Mouse (Mus musculus) brown adipose tissue, adult 24 weeks (tissue): Measurements from ENCODE around the gene Wt1. TPM values are rescaled to one million over a fixed set of nuclear protein-coding genes. Genes with fewer than 3 reads are reported as not detected.

Source experiments
- H3K27ac ChIP-seq: fragments of 200-500 bp; replicated peaks from 2 replicates; pipeline ENCODE4 v1.5.1; 2012; ENCODE audit warnings: low read depth, mild to moderate bottlenecking, low read length
- H3K4me1 ChIP-seq: fragments of 200-500 bp; 2 replicates; pipeline ENCODE4 v1.6.1; 2012; ENCODE audit warnings: low read length, mixed read lengths; ENCODE audit not compliant: control insufficient read depth, insufficient read depth, insufficient read length
- H3K4me3 ChIP-seq: fragments of 200-500 bp; 2 replicates; pipeline ENCODE4 v1.5.1; 2012; ENCODE audit warnings: low read depth, mild to moderate bottlenecking, low read length, moderate library complexity; ENCODE audit not compliant: insufficient read depth
- polyA plus RNA-seq: library from polyadenylated mRNA; stranded (reverse); fragments of >200 nt; gene quantifications from 2 replicates; pipeline ENCODE4 v1.2.4, GENCODE M21; 2012; ENCODE audit not compliant: missing spikeins, insufficient read depth, insufficient read length

Wt1 gene
- polyA plus RNA-seq, 1 experiment = not detected

DNA sequence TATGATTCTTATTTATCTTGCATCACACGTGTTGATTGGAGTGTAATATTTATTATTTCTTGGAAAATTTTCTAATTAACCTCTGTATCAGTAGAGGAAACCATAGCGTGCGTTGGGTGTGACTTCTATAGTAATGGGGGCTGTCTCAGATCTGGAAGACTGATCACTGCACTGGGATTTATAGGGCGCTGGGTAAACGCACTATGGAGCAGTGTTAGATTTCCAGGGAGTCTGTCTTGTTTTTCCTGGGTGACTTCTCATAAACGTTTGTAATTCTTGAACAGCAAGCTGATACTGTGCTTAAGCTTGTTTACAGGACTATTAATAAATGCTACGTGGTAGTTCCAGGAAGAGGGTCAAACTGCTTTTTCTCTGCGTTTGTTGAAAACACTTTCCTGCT lies 8.7 kb upstream of the Wt1 start:
- no peak overlapping the region for H3K4me3 ChIP-seq
- H3K4me1 ChIP-seq = no peaks in the 10 kb centered on the region
- no peak overlapping the region for H3K27ac ChIP-seq

DNA sequence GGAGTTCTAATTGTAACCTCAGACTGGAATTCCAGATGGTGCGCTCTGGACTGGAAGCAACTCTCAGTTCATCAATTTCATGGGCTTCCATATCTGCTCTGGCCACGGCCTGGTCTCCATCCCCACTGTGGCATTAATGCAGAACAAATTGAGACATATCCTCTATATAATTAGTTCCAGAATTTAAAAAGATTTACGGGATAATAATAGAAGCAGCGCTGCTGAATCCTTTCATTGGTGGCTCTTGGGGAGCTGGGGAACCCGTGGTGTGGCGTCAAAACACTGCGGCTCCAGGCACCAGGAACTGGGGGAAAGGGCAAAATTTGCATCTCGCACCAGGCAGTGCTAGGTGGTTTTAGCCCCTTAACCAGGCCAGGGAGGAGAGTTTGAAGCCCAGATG lies 4.1 kb upstream of the Wt1 start:
- H3K4me3 ChIP-seq = no peak overlapping the region
- peaks cover 3% of the 10 kb centered on the region for H3K4me1 ChIP-seq
- H3K27ac ChIP-seq = no peak overlapping the region

DNA sequence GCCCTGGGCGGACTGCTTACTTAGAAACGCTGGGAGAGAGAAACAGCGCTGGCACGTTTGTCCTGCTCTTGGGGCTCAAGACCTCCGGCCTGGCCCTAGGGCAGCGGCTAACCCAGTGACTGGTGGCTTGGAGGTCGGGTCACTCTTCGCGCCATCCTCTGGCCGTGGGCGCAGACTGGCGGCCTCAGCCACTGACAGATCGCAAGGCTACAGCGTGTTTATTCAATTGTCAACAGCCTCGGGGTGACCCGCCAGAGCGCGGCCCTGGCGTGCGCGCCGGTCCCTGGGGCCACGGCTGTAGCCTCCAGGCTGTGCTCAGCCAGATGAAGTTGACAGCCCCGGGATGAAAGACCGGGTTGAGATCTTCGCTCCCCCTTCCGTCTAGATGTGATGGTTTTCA lies 3.4 kb upstream of the Wt1 start:
- Histone ChIP-seq H3K4me1 (peaks cover 5% of the 10 kb centered on the region), H3K27ac (no peak overlapping the region), H3K4me3 (peak overlapping the region; percentile 20; the same call in 1 of the 2 replicates)

DNA sequence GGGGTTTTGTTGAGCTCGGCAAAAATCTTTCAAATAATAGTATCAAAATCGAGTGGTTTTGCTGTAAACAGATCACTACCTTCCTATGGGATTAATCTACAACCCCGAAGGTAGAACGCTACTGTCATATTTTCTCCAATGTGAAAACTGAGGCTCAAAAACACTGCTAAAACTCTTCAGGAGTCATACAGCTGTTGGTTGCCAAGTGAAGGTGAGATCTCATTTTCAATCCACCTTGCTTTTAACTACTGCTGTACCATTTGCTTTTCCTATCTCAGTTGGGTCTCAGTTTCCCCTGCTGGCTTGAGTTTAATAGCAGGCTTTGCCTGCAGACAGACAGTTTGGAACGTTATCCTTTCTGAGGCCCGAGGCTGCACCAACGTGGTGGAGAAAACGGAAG lies 2.9 kb upstream of the Wt1 start:
- Histone ChIP-seq H3K4me3 (no peak overlapping the region), H3K27ac (no peak overlapping the region), H3K4me1 (peaks cover 9% of the 10 kb centered on the region)

DNA sequence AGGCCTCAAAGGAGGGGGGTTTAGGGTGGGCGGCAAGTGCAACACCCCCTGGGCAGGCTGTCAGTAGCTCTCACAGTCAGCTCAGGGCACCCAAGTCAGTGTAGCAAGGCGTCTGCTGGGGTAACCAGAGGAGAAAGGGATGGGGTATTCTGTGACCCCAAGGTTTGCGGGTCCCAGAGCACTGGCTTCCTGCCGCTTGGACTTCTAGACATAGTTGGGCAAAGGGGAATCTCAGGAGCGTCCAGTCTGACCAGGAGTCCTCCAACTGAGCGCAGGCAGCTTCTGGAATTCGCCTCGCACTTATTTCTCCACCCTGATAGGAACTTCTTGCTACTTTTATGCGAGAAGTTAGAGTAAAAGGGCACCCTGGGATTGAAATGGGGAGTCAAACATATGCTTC lies 2.4 kb upstream of the Wt1 start:
- Histone ChIP-seq H3K4me1 (peaks cover 12% of the 10 kb centered on the region), H3K4me3 (no peak overlapping the region), H3K27ac (no peak overlapping the region)

DNA sequence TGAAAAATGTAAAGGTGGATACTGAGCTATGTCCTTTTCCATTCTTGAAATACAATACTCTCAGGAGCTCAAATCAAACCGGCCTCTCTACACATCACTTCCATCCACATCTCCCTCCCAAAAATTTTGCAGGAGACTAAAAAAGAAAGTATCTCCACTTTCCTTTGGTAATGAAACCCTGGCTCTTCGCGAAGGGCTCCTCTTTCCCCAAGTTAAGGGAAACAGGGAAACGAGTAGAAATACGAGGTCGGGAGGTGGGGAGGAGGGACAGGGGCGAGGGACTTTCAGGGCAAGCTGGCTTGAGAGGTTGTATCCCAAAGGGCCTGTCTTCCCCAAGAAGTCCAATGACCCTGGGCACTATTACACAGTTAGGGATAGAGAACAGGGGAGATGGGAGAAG lies 1.9 kb upstream of the Wt1 start:
- H3K4me1 ChIP-seq = peaks cover 12% of the 10 kb centered on the region
- H3K4me3 ChIP-seq = no peak overlapping the region
- no peak overlapping the region for H3K27ac ChIP-seq

DNA sequence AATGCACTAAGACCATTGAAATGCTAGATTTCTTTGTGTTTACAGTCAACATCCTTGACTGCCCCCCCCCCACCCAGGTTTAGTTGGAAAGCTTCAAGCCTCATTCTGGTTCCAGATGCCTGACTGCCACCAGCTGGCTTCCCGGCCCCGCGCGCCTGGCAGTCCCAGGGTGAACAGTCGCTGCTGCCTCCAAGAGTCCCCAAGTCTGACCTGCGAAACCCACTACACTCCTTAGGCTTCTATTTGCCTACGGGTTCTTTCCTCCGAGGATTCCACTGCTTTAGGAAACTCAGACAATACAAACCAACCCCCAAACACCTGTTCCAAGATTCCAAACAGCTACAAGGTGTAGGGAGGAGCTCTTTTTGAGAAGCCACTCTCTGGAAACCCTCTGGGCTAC lies 1.1 kb upstream of the Wt1 start:
- Histone ChIP-seq H3K4me1 (peaks cover 12% of the 10 kb centered on the region), H3K4me3 (no peak overlapping the region), H3K27ac (no peak overlapping the region)

DNA sequence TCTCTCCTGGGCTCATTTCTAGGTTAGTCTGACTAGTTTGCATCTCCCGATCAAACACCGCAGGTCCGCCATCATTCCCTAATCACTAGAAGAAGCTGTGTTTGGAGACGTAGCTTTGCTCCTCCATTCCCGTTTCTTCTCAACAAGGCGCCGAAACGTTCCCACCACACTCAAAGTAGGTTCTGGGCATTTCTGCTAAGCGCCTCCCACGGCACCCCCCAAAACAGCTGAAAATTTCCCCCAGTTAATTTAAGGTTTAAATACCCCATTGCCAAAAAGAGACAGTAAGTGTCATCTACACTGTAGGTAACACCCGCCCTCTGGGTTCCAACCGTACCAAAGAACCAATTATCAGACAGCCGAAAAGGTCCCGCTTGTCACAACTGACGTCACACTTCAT lies 688 bp upstream of the Wt1 start:
- Histone ChIP-seq H3K27ac (no peak overlapping the region), H3K4me1 (peaks cover 12% of the 10 kb centered on the region), H3K4me3 (no peak overlapping the region)

DNA sequence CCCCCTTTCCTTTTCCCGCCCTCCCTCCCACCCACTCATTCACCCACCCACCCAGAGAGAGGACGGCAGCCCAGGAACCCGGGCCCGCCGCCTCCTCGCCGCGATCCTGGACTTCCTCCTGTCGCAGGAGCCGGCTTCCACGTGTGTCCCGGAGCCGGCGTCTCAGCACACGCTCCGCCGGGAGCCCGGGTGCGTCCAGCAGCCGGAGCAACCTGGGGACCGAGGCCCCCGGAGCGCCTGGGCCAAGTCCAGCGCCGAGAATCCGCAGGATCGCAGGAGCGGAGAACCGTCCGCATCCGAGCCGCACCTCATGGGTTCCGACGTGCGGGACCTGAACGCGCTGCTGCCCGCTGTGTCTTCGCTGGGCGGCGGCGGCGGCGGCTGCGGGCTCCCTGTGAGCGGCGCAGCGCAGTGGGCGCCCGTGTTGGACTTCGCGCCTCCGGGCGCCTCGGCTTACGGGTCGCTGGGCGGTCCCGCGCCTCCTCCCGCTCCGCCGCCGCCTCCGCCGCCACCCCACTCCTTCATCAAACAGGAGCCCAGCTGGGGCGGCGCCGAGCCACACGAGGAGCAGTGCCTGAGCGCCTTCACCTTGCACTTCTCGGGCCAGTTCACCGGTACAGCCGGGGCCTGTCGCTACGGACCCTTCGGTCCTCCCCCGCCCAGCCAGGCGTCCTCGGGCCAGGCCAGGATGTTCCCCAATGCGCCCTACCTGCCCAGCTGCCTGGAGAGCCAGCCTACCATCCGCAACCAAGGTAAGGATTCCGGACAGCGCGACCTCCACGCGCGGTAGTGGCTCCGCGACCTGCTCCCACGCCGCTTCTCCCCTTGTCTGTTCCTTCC lies 582 bp downstream of the Wt1 start:
- Histone ChIP-seq H3K4me3 (0 out of 2 replicates have a peak overlapping the region, but pooled peaks have one; percentile 8), H3K27ac (no peak overlapping the region), H3K4me1 (peaks cover 12% of the 10 kb centered on the region)

DNA sequence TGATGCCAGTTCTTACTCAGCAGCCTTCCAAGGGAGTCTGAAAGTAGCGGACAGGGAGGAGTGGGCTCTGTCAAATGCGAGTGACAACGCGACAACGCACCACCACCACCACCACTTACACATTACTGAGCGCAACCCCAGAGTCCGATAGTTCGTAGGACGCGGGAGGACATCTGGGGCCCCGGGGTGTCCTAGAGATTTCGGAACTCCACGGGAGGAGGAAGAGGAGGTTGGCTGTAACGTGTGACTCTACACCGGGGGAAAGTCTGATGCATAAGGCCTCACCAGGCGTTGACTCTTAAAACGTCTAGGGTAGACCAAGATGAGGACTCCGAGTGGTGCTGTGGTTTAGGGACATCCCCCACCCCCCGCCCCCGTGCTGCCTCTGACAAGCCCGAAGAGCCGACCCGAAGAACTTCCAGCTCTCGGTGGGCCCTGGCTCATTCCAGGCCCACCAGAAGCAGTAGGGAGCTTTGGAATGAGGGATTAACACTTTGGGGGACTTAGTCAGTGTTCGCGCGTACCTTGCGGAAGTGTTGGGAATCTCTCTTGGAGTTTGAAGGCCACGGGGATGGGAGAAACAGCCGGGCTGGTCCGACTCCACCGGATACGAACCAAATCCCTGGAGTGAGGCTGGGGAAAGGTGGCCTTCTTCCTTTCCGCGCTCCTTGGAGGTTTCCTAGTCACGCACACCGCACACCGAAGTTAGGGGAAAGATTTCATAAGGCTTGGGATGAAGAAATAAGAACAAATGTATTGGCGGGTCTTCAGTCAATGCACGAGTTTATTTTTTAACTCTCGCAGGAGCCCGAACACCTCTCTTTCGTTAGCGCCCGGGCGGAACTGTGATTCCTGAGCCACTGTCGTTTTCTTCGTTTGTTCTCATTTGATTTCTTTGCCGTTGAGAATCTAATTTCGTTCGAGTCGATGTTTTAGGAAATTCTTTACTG lies 1.5 kb downstream of the Wt1 start:
- Histone ChIP-seq H3K4me3 (0 out of 2 replicates have a peak overlapping the region, but pooled peaks have one; percentile 8), H3K27ac (no peak overlapping the region), H3K4me1 (peaks cover 11% of the 10 kb centered on the region)

DNA sequence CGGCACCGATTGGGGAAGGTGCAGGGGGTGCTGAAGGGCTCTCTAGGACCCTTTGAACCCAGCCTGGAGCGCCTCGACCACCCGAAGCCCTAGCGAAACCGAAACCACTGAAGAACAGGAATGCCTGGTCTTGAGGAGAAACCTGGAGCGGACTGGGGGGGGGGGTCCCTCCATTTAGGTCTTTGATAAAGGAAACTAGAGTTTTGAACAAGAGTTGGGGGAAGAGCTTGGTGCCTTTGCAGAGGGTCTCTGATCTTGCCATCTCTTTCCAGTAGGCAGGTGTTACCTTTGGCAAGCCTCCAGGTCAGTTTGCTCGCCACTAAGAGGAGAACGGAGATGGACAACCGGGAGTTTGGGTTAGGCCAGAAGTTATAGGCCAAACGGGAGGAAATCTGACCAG lies 2.2 kb downstream of the Wt1 start:
- no peak overlapping the region for H3K4me3 ChIP-seq
- peaks cover 9% of the 10 kb centered on the region for H3K4me1 ChIP-seq
- no peak overlapping the region for H3K27ac ChIP-seq

DNA sequence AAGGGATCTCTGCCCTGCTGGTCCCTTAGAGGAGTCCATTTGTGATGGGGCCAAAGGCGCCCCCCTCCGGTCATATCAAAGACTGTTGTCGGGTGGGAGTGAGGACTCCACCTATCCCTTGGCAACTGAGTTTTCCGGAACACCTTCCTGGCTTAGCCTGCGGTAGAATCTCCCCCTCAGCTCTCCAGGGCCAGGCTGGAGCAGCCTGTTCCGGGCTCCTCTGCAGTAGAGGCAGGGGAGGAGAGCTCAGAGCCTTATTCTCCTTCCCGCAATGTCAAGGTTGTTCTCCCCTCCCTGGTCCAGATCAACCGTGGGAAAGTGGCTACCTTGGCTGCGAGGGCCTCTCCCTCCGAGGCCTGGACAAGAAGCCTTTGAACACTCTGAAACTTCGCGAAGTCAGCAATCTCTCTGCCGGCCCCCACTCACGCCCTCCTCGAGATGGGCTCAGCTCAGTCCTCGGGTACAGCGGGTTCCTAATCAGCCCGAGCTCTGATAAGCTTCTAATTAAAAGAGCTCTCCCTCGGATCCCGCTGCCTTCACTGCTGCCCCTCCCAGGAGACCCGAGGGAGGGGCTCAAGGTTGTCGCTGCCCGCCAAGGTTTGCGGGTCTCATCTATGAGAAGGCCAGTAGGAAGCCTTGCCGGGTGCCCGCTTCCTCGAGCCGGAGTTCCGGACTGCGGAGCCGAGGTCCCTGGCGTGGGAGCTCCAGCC lies 4.2 kb downstream of the Wt1 start:
- Histone ChIP-seq H3K27ac (no peak overlapping the region), H3K4me3 (no peak overlapping the region), H3K4me1 (peaks cover 9% of the 10 kb centered on the region)

DNA sequence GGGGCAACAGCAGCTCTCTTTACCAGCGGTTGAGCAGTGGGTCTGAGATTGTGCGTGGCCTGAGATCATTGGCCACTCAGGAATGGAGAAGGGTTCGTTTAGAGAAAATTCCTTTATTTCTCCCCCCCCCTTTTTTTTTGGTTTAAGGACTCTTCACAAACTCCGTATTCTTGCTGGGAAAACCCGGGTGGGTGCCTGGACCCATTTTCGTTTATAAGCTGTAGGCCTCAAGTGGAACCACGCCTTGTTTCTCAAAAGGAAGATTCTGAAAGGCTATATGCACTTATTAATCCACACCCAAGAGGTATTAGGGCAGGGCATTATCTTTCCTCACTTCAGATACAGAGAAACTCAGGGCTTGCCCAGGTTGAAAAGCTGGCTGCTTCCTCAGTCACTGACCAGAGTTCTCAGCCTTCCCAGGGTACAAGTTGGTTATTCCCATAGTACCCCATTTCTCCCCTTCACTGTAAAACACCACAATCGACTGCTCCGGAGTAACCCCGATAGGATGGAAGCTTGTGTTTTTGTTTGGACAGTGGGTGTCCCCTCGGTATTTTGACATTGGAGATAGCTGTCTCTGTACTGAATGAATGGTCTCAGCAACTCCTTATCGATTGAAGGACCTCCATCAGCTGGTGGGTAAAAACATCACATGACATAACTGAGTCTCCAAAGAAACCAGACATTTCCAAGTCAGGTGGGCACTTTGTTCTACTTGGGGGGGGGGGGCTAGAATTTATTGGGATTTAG lies 4.9 kb downstream of the Wt1 start:
- no peak overlapping the region for H3K4me3 ChIP-seq
- no peak overlapping the region for H3K27ac ChIP-seq
- peaks cover 9% of the 10 kb centered on the region for H3K4me1 ChIP-seq

DNA sequence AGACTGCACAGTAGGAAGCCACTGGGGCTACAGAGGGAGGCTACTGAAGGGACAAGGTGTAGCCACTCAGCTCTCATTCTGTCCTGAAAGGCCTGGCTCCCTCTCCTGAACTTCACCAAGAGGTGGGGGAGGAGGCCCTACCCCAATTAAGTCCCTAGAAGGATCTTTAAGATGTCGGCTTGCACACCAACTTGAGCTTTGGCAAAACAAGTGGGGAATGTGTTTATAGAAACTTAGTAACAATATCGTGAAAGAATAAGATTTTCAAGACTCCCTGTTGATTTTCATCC lies 5.4 kb downstream of the Wt1 start:
- Histone ChIP-seq H3K4me3 (no peak overlapping the region), H3K4me1 (peaks cover 9% of the 10 kb centered on the region), H3K27ac (no peak overlapping the region)

DNA sequence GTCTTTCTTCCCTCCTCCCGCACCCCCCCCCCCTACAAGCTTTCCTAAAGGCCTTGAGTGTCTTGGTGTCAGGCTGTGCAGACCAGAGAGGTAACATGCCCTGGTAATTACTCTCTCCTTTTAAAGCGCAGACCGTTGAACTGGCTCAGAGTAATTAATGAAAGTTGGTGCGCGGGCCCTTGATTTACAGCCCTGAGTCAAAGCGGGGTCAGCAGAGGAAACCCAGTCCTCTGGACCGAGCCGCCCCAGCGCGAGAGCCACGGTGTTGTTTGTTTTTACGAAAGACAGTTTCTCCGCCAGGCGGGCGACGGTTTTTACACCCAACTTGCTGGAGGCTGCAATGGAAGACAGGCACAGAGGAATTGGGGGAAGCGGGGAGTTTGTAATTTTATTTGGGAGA lies 6.0 kb downstream of the Wt1 start:
- peaks cover 9% of the 10 kb centered on the region for H3K4me1 ChIP-seq
- no peak overlapping the region for H3K4me3 ChIP-seq
- H3K27ac ChIP-seq = no peak overlapping the region
